Mouse (Mus musculus): Measurements from ENCODE around the gene Sgo2a.

DNA sequence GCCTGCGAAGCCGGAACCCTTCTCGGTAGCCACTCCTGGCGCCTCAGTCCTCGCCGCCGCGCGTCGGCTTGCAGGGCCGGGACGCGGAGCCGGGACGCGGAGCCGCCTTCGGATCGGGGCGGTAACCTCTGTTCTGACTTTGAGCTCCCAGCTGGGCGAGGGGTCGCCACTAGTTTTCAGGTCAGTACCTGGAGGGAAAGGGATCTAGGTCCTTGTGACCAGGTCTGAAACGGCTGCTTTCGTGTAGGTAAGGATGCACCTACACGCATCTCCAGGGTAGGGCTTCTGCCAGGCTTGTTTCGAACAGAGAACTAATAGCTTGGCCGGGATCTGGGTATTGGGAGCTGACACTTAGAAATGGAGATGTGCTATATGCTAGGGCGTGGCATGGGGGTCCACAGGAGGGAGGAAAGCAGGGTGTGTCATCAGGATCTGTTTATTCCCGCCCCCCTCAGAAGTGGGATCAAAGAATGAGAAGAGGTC lies 403 bp downstream of the Sgo2a start:
- TF ChIP-seq CTCF (IDR thresholded peaks at IDR 0.05; ENCODE audit: insufficient read depth, low read depth, low read length): no peak
- TF ChIP-seq POLR2A (IDR thresholded peaks at IDR 0.05; ENCODE audit: insufficient read depth, low read depth, low read length): no peak

All from olfactory bulb, adult 2 months (tissue).